Mouse (Mus musculus) myocyte (in vitro differentiated cells): ENCODE results near the gene Bco2.

Experiments
- CEBPB ChIP-seq: IDR thresholded peaks from 2 replicates; pipeline ENCODE4 v1.6.1; 2011; ENCODE audit warnings: mild to moderate bottlenecking, moderate library complexity; ENCODE audit not compliant: poor library complexity, insufficient read depth, severe bottlenecking
- E2F4 ChIP-seq: IDR thresholded peaks from one replicate; pipeline ENCODE4 v1.6.1; 2011; ENCODE audit warnings: mild to moderate bottlenecking, control low read depth, moderate library complexity; ENCODE audit not compliant: insufficient read depth
- MAX ChIP-seq: IDR thresholded peaks from one replicate; pipeline ENCODE4 v1.6.1; 2011; ENCODE audit warnings: low read depth, mild to moderate bottlenecking, control low read depth
- MYOD1 ChIP-seq, 3 experiments: IDR thresholded peaks; one replicate each; pipeline ENCODE4 v1.6.1; 2011; ENCODE audit warnings: control low read depth in 2 of 3, low read depth in 2 of 3, mild to moderate bottlenecking in 2 of 3, moderate library complexity in 1 of 3; ENCODE audit not compliant: insufficient read length in 2 of 3, control insufficient read depth in 1 of 3
- MYOG ChIP-seq, 3 experiments: IDR thresholded peaks; one replicate each; pipeline ENCODE4 v1.6.1; 2011; ENCODE audit warnings: control low read depth in 2 of 3, low read depth in 2 of 3, mild to moderate bottlenecking in 2 of 3; ENCODE audit not compliant: insufficient read length in 2 of 3, control insufficient read depth in 1 of 3, insufficient read depth in 1 of 3
- POLR2A ChIP-seq: IDR thresholded peaks from one replicate; pipeline ENCODE4 v1.6.1; 2011; ENCODE audit warnings: low read depth, mild to moderate bottlenecking, control low read depth, moderate library complexity; ENCODE audit not compliant: insufficient read length
- POLR2AphosphoS2 ChIP-seq: IDR thresholded peaks from one replicate; pipeline ENCODE4 v1.6.1; 2011; ENCODE audit warnings: low read depth, control low read depth; ENCODE audit not compliant: insufficient read length
- REST ChIP-seq: IDR thresholded peaks from one replicate; pipeline ENCODE4 v1.6.1; 2011; ENCODE audit warnings: mild to moderate bottlenecking, control low read depth, moderate library complexity; ENCODE audit not compliant: insufficient read depth, insufficient read length
- SRF ChIP-seq: IDR thresholded peaks from one replicate; pipeline ENCODE4 v1.6.1; 2011; ENCODE audit warnings: low read depth; ENCODE audit not compliant: control insufficient read depth, insufficient read length
- TCF12 ChIP-seq: IDR thresholded peaks from one replicate; pipeline ENCODE4 v1.6.1; 2011; ENCODE audit warnings: mild to moderate bottlenecking, control low read depth; ENCODE audit not compliant: poor library complexity, insufficient read depth, severe bottlenecking
- TCF3 ChIP-seq: IDR thresholded peaks from one replicate; pipeline ENCODE4 v1.6.1; 2011; ENCODE audit warnings: low read depth, control low read depth; ENCODE audit not compliant: insufficient read length
- USF1 ChIP-seq: IDR thresholded peaks from one replicate; pipeline ENCODE4 v1.6.1; 2011; ENCODE audit warnings: low read depth, mild to moderate bottlenecking, control low read depth, moderate library complexity

DNA sequence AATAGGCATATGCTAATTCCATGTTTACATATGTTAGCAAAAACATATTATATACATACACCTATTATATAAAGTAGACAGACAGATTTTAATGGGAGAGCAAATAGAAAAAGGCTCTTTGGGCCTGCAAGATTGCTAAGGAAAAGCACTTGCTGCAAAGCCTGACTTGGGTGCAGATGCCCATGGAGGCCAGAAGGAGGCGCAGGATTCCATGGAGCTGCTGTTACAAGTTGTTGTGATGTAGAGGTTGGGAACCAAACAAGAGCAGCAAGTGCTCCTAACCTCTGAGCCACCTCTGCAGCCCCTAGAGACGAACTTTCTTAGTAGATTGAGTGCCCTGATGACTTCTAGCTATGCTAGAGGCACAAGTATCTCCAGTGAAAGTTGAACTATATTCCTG, 36.2 kb downstream of the Bco2 start:
- TF ChIP-seq POLR2A: no peak
- TF ChIP-seq USF1: no peak
- TF ChIP-seq POLR2AphosphoS2: no peak
- no peak for TF ChIP-seq MYOD1 (IDR thresholded peaks at IDR 0.05; ENCODE audit: control insufficient read depth in 1 of 3, insufficient read length in 2 of 3, low read depth in 2 of 3)
- TF ChIP-seq MAX: no peak
- TF ChIP-seq TCF12: no peak
- TF ChIP-seq E2F4: no peak
- no peak for TF ChIP-seq SRF
- no peak for TF ChIP-seq REST
- TF ChIP-seq CEBPB: no peak
- no peak for TF ChIP-seq MYOG (IDR thresholded peaks at IDR 0.05; ENCODE audit: control insufficient read depth in 1 of 3, insufficient read depth in 1 of 3, insufficient read length in 2 of 3, low read depth in 2 of 3)
- TF ChIP-seq TCF3: no peak
